Mouse (Mus musculus): ENCODE data around the gene Zfp445. TPM values are rescaled to one million over a fixed set of nuclear protein-coding genes. Genes with fewer than 3 reads are reported as not detected.

Zfp445 gene
- polyA plus RNA-seq, 1 experiment from 2014 or later, result 17.1 TPM

Other genes with a start within 250 kb of the Zfp445 start
- gene Topaz1, start 118.7 kb downstream of the Zfp445 start, polyA plus RNA-seq (2015; fragmentation: Nextera tagmentation; extraction: Ambion mirVana), result not detected in 2 replicates
- gene Tcaim, start 60.5 kb downstream of the Zfp445 start, polyA plus RNA-seq (2015; fragmentation: Nextera tagmentation; extraction: Ambion mirVana), result 1.8 and 3.2 TPM in 2 replicates
- gene Gm35549, start 22.0 kb downstream of the Zfp445 start, polyA plus RNA-seq (2015; fragmentation: Nextera tagmentation; extraction: Ambion mirVana), result not detected in 2 replicates
- 0.46 and 0.70 TPM in 2 replicates for gene Zkscan7, start 19.7 kb upstream of the Zfp445 start, polyA plus RNA-seq (2015; fragmentation: Nextera tagmentation; extraction: Ambion mirVana)
- gene Zfp105, start 57.1 kb upstream of the Zfp445 start, polyA plus RNA-seq (2015; fragmentation: Nextera tagmentation; extraction: Ambion mirVana), result 2.5 and 3.0 TPM in 2 replicates
- gene 1110059G10Rik, start 85.0 kb upstream of the Zfp445 start, polyA plus RNA-seq (2015; fragmentation: Nextera tagmentation; extraction: Ambion mirVana), result 19.3 and 22.2 TPM in 2 replicates
- gene Kif15, start 85.0 kb upstream of the Zfp445 start, polyA plus RNA-seq (2015; fragmentation: Nextera tagmentation; extraction: Ambion mirVana), result 34.7 and 36.4 TPM in 2 replicates
- gene Tmem42, start 155.3 kb upstream of the Zfp445 start, polyA plus RNA-seq (2015; fragmentation: Nextera tagmentation; extraction: Ambion mirVana), result 5.9 and 6.4 TPM in 2 replicates
- gene Tgm4, start 168.7 kb upstream of the Zfp445 start, polyA plus RNA-seq (2015; fragmentation: Nextera tagmentation; extraction: Ambion mirVana), result not detected in 2 replicates
- gene Zdhhc3, start 247.2 kb upstream of the Zfp445 start, polyA plus RNA-seq (2015; fragmentation: Nextera tagmentation; extraction: Ambion mirVana), result 37.9 and 43.3 TPM in 2 replicates
- gene Exosc7, start 247.2 kb upstream of the Zfp445 start, polyA plus RNA-seq (2015; fragmentation: Nextera tagmentation; extraction: Ambion mirVana), result 109 and 118 TPM in 2 replicates